Mouse (Mus musculus) heart, embryonic 10.5 days (tissue): Measurements from ENCODE around the gene Coro7. TPM values are rescaled to one million over a fixed set of nuclear protein-coding genes. Genes with fewer than 3 reads are reported as not detected.

Experiments used
- DNase-seq: peaks from one replicate; pipeline ENCODE4 v3.0.0-alpha.2; 2017; ENCODE audit warnings: low spot score
- H3K27ac ChIP-seq: fragments of 300-500 bp; sonication (generic); 2 replicates; pipeline ENCODE4 v1.5.1; 2016; ENCODE audit warnings: mild to moderate bottlenecking
- H3K27me3 ChIP-seq: fragments of 300-500 bp; sonication (generic); 2 replicates; pipeline ENCODE4 v1.6.1; 2016; ENCODE audit warnings: mild to moderate bottlenecking; ENCODE audit not compliant: poor library complexity, insufficient read depth, severe bottlenecking
- H3K36me3 ChIP-seq: fragments of 300-500 bp; sonication (generic); 2 replicates; pipeline ENCODE4 v1.6.1; 2016; ENCODE audit warnings: mild to moderate bottlenecking, moderate library complexity
- H3K4me1 ChIP-seq: fragments of 300-500 bp; sonication (generic); 2 replicates; pipeline ENCODE4 v1.6.1; 2016; ENCODE audit warnings: mild to moderate bottlenecking
- H3K4me3 ChIP-seq: fragments of 300-500 bp; sonication (generic); 2 replicates; pipeline ENCODE4 v1.5.1; 2016; ENCODE audit warnings: mild to moderate bottlenecking, moderate library complexity
- H3K9me3 ChIP-seq: fragments of 300-500 bp; sonication (generic); 2 replicates; pipeline ENCODE4 v1.6.1; 2016; ENCODE audit warnings: mild to moderate bottlenecking, moderate library complexity
- WGBS: fragments of 180-500 bp; shearing (Covaris S2); methylation state at CpG from one replicate; pipeline ENCODE4 v1.1.7; 2016; 5-methylcytosine and 5-hydroxymethylcytosine counted together
- polyA plus RNA-seq: library from polyadenylated mRNA; unstranded; fragments of >200 nt; fragmentation: Nextera tagmentation; extraction: Ambion mirVana; gene quantifications from 2 replicates; pipeline ENCODE4 v1.2.1, GENCODE M21; 2016

Coro7 gene
- polyA plus RNA-seq, 1 experiment from 2014 or later, result 22.7 TPM

- DNase-seq, result no peak
- Histone ChIP-seq H3K27ac (peak overlapping the region; percentile 93), H3K9me3 (no peaks in the 10 kb centered on the region), H3K27me3 (no peaks in the 10 kb centered on the region), H3K4me1 (peaks cover 29% of the 10 kb centered on the region), H3K4me3 (peak overlapping the region; percentile 87), H3K36me3 (peaks cover 13% of the 10 kb centered on the region)
- 21% methylated on average over 9 of the region's 9 CpGs for WGBS
These were observed 55.5 kb downstream of the Coro7 start for GRCm38 (mm10) chr16:4624074-4624473.

GRCm38 (mm10) chr16:4616829-4617228 lies 62.7 kb downstream of the Coro7 start:
- peaks cover 74% of the 10 kb centered on the region for H3K36me3 ChIP-seq
- no peak for DNase-seq
- no peaks in the 10 kb centered on the region for H3K27me3 ChIP-seq
- H3K9me3 ChIP-seq, result no peaks in the 10 kb centered on the region
- peaks cover 9% of the 10 kb centered on the region; the same call in 1 of the 2 replicates for H3K4me1 ChIP-seq
- H3K4me3 ChIP-seq, result no peak overlapping the region
- H3K27ac ChIP-seq, result no peak overlapping the region
- 82% methylated on average over 4 of the region's 4 CpGs for WGBS

- Histone ChIP-seq H3K36me3 (peaks cover 88% of the 10 kb centered on the region), H3K4me3 (no peak overlapping the region), H3K27me3 (no peaks in the 10 kb centered on the region), H3K9me3 (no peaks in the 10 kb centered on the region), H3K4me1 (0 out of 2 replicates have a peak, but pooled peaks cover 5% of the 10 kb centered on the region), H3K27ac (no peak overlapping the region)
- no peak for DNase-seq
- 91% methylated on average over 1 of the region's 1 CpGs for WGBS
These were observed 64.3 kb downstream of the Coro7 start for GRCm38 (mm10) chr16:4615297-4615696.

- no peaks in the 10 kb centered on the region for H3K27me3 ChIP-seq
- H3K27ac ChIP-seq, result no peak overlapping the region
- no peak overlapping the region for H3K4me3 ChIP-seq
- H3K9me3 ChIP-seq, result no peaks in the 10 kb centered on the region
- H3K36me3 ChIP-seq, result peaks cover 91% of the 10 kb centered on the region
- 92% methylated on average over 3 of the region's 3 CpGs for WGBS
- DNase-seq, result no peak
- H3K4me1 ChIP-seq, result 0 out of 2 replicates have a peak, but pooled peaks cover 5% of the 10 kb centered on the region
These were observed 64.9 kb downstream of the Coro7 start for GRCm38 (mm10) chr16:4614639-4615038.

GRCm38 (mm10) chr16:4613736-4614135 lies 65.8 kb downstream of the Coro7 start:
- WGBS, result 90% methylated on average over 9 of the region's 9 CpGs
- H3K27me3 ChIP-seq, result no peaks in the 10 kb centered on the region
- 0 out of 2 replicates have a peak, but pooled peaks cover 5% of the 10 kb centered on the region for H3K4me1 ChIP-seq
- no peak overlapping the region for H3K27ac ChIP-seq
- DNase-seq, result no peak
- no peak overlapping the region for H3K4me3 ChIP-seq
- peaks cover 94% of the 10 kb centered on the region for H3K36me3 ChIP-seq
- no peaks in the 10 kb centered on the region for H3K9me3 ChIP-seq

- Histone ChIP-seq H3K4me3 (no peak overlapping the region), H3K36me3 (peaks cover 77% of the 10 kb centered on the region), H3K27me3 (no peaks in the 10 kb centered on the region), H3K27ac (no peak overlapping the region), H3K4me1 (peaks cover 19% of the 10 kb centered on the region), H3K9me3 (no peaks in the 10 kb centered on the region)
- WGBS, result 94% methylated on average over 7 of the region's 7 CpGs
- no peak for DNase-seq
These were observed 67.9 kb downstream of the Coro7 start for GRCm38 (mm10) chr16:4611676-4612075.

GRCm38 (mm10) chr16:4611193-4611592 lies 68.4 kb downstream of the Coro7 start:
- Histone ChIP-seq H3K27ac (no peak overlapping the region), H3K4me3 (no peak overlapping the region), H3K9me3 (no peaks in the 10 kb centered on the region), H3K4me1 (peaks cover 24% of the 10 kb centered on the region), H3K36me3 (peaks cover 74% of the 10 kb centered on the region), H3K27me3 (no peaks in the 10 kb centered on the region)
- WGBS, result 89% methylated on average over 5 of the region's 5 CpGs
- DNase-seq, result no peak

- Histone ChIP-seq H3K9me3 (no peaks in the 10 kb centered on the region), H3K27me3 (no peaks in the 10 kb centered on the region), H3K4me3 (no peak overlapping the region), H3K4me1 (peaks cover 45% of the 10 kb centered on the region), H3K27ac (no peak overlapping the region), H3K36me3 (peaks cover 49% of the 10 kb centered on the region)
- 77% methylated on average over 19 of the region's 19 CpGs for WGBS
- no peak for DNase-seq
These were observed 71.0 kb downstream of the Coro7 start for GRCm38 (mm10) chr16:4608532-4609059.

- H3K36me3 ChIP-seq, result peaks cover 43% of the 10 kb centered on the region
- peaks cover 52% of the 10 kb centered on the region for H3K4me1 ChIP-seq
- H3K27me3 ChIP-seq, result no peaks in the 10 kb centered on the region
- no peak overlapping the region for H3K27ac ChIP-seq
- DNase-seq, result no peak
- no peak overlapping the region for H3K4me3 ChIP-seq
- H3K9me3 ChIP-seq, result no peaks in the 10 kb centered on the region
- WGBS, result 47% methylated on average over 9 of the region's 9 CpGs
These were observed 71.6 kb downstream of the Coro7 start for GRCm38 (mm10) chr16:4607818-4608531.

- H3K4me3 ChIP-seq, result peak overlapping the region; percentile 22; the same call in 1 of the 2 replicates
- peaks cover 66% of the 10 kb centered on the region for H3K4me1 ChIP-seq
- H3K27me3 ChIP-seq, result no peaks in the 10 kb centered on the region
- no peak for DNase-seq
- H3K27ac ChIP-seq, result peak overlapping the region; percentile 75
- H3K36me3 ChIP-seq, result peaks cover 30% of the 10 kb centered on the region
- 26% methylated on average over 5 of the region's 5 CpGs for WGBS
- no peaks in the 10 kb centered on the region for H3K9me3 ChIP-seq
These were observed 73.0 kb downstream of the Coro7 start for GRCm38 (mm10) chr16:4606431-4607084.

- Histone ChIP-seq H3K4me1 (peaks cover 75% of the 10 kb centered on the region), H3K9me3 (no peaks in the 10 kb centered on the region), H3K4me3 (no peak overlapping the region), H3K36me3 (peaks cover 22% of the 10 kb centered on the region), H3K27me3 (no peaks in the 10 kb centered on the region), H3K27ac (peak overlapping the region; percentile 75)
- DNase-seq, result no peak
- 74% methylated on average over 13 of the region's 13 CpGs for WGBS
These were observed 74.0 kb downstream of the Coro7 start for GRCm38 (mm10) chr16:4605514-4606131.

- H3K4me3 ChIP-seq, result peak overlapping the region; percentile 7; the same call in 1 of the 2 replicates
- no peaks in the 10 kb centered on the region for H3K9me3 ChIP-seq
- peak overlapping the region; percentile 81 for H3K27ac ChIP-seq
- H3K4me1 ChIP-seq, result peaks cover 88% of the 10 kb centered on the region
- no peaks in the 10 kb centered on the region for H3K27me3 ChIP-seq
- DNase-seq, result no peak
- WGBS, result 71% methylated on average over 11 of the region's 11 CpGs
- H3K36me3 ChIP-seq, result peaks cover 10% of the 10 kb centered on the region
These were observed 75.2 kb downstream of the Coro7 start for GRCm38 (mm10) chr16:4604293-4604837.
